Mouse (Mus musculus): ENCODE data around the gene Tmem9b. TPM values are rescaled to one million over a fixed set of nuclear protein-coding genes. Genes with fewer than 3 reads are reported as not detected.

The Tmem9b gene
- polyA plus RNA-seq (2014; fragmentation: Nextera tagmentation; extraction: Ambion mirVana) = 147 and 168 TPM in 2 replicates

DNA sequence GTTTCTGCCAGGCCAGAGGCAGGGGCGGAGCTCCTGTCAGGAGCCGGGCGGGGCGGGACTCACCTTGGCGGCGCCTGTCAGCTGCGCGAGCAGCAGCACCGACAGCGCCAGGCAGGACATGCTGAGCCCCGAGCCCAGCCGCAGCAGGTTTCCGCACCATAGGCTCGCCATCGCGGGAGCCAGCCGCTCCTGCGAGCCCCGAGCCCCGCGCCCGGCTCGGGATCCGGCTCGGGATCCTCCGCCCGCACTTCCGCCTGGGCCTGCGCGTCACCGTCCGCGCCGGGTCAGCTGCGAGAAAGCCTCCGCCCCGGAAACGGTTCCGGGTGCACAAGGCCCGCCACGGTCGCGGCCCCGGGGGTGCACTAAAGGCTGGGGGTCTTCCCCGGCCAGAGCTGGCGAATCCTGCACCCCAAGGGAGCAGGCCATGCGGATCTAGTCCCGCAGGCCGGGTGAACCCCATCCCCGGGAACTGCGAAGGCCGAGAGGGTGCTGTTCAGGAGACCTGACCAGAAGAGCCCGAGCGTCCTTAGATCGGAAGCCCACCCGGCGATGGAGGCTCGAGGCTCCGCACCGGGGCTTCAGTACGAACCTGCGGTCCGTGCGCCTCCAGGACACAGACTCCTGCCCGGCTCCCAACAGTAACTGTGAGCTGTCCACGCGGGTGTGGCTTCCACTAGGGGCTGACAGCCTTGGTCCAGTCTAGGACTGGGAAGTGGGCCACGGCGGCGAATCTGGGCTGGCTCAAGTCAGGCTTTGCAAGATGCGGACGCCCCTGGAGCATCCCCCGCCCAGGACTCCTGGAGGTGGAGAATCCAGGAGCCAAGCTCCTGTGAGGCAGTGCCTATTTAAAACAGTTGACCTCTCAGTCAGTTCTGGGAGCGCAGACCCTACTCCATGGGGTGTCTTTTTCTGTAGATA, at the start of gene Tmem9b:
TSS of gene Tmem9b (minus strand) at position 868 of the 918 bp plus-strand sequence.
- peak within 1 kb of the TSS; percentile 92 for H3K4me3 ChIP-seq (ENCODE audit: low read depth, low read length)
- peak within 1 kb of the TSS; percentile 92 for H3K4me2 ChIP-seq (ENCODE audit: low read depth, low read length)
- 0 out of 2 replicates have a peak, but pooled peaks cover 5% of the 10 kb centered on the region for H3K36me3 ChIP-seq (ENCODE audit: control insufficient read depth, insufficient read depth, low read length)
- H3K9me3 ChIP-seq (ENCODE audit: control insufficient read depth, low read length) = no peaks in the 10 kb centered on the region
- H3K27me3 ChIP-seq (ENCODE audit: control insufficient read depth, insufficient read depth, low read length) = no peaks in the 10 kb centered on the region; the same call in 1 of the 2 replicates
- peaks cover 17% of the 10 kb centered on the region for H3K4me1 ChIP-seq (ENCODE audit: control insufficient read depth, insufficient read depth, low read length)
- H3K27ac ChIP-seq (ENCODE audit: low read depth, low read length) = peak within 1 kb of the TSS; percentile 88
- WGBS = under 1% methylated on average over 74 of the region's 74 CpGs
- peak within 1 kb of the TSS; percentile 92 for H3K9ac ChIP-seq (replicated peaks; ENCODE audit: low read depth, low read length)
- ATAC-seq (ENCODE audit: low read depth) = peak; percentile 90

DNA sequence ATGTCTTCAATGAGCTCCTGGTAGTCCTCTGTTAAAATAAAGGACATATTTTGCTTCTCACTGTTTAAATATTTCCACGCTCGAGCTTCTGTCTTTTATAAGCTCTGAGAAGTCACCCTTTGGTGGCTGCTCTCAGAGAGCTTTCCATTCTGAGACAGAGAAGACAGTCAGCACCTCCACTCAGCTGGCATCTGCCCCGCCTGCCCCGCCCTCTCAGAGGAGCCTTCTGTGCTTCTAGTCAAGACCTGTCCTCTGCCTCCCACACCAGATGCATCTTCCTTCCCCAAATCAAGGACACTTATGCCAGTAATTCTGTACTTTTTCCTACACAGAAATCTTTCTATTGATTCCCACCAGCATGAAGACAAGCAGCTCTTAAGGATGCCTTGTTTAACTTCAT, 48.0 kb upstream of the Tmem9b start:
- H3K4me1 ChIP-seq (ENCODE audit: control insufficient read depth, insufficient read depth, low read length) = no peaks in the 10 kb centered on the region
- no peak overlapping the region for H3K4me2 ChIP-seq (ENCODE audit: low read depth, low read length)
- H3K27me3 ChIP-seq (ENCODE audit: control insufficient read depth, insufficient read depth, low read length) = no peaks in the 10 kb centered on the region
- H3K27ac ChIP-seq (ENCODE audit: low read depth, low read length) = no peak overlapping the region
- H3K36me3 ChIP-seq (ENCODE audit: control insufficient read depth, insufficient read depth, low read length) = no peaks in the 10 kb centered on the region
- H3K9ac ChIP-seq (replicated peaks; ENCODE audit: low read depth, low read length) = no peak overlapping the region
- 92% methylated on average over 4 of the region's 4 CpGs for WGBS
- H3K9me3 ChIP-seq (ENCODE audit: control insufficient read depth, low read length) = no peaks in the 10 kb centered on the region
- ATAC-seq (ENCODE audit: low read depth) = no peak
- no peak overlapping the region for H3K4me3 ChIP-seq (ENCODE audit: low read depth, low read length)

- no peak overlapping the region for H3K27ac ChIP-seq (ENCODE audit: low read depth, low read length)
- H3K4me3 ChIP-seq (ENCODE audit: low read depth, low read length) = no peak overlapping the region
- H3K27me3 ChIP-seq (ENCODE audit: control insufficient read depth, insufficient read depth, low read length) = no peaks in the 10 kb centered on the region
- no peak overlapping the region for H3K9ac ChIP-seq (replicated peaks; ENCODE audit: low read depth, low read length)
- no peak overlapping the region for H3K4me2 ChIP-seq (ENCODE audit: low read depth, low read length)
- no peaks in the 10 kb centered on the region for H3K36me3 ChIP-seq (ENCODE audit: control insufficient read depth, insufficient read depth, low read length)
- no peaks in the 10 kb centered on the region for H3K4me1 ChIP-seq (ENCODE audit: control insufficient read depth, insufficient read depth, low read length)
- 88% methylated on average over 11 of the region's 11 CpGs for WGBS
- ATAC-seq (ENCODE audit: low read depth) = no peak
- H3K9me3 ChIP-seq (ENCODE audit: control insufficient read depth, low read length) = no peaks in the 10 kb centered on the region
Measured at GRCm38 (mm10) chr7:109799168-109799567, 46.5 kb upstream of the Tmem9b start.

DNA sequence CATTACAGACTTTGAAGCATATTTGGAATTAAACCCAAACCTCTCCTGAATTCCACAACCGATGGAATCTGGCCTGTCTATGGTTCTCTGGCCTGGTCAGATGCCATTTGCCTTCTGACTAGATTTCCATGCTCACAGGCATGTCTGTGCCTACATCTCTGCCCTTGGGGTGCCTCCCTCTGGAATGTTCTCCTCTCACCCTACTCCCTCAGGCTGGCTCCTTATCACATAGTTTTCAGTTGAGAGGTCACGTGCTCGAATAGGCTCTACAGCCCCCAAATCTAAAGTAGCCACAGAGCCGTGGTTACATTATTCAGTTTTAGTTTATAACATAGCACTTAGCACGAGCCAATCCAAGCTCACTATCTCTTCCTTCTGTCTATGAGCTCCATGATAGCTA, 42.9 kb upstream of the Tmem9b start:
- Histone ChIP-seq H3K27me3 (ENCODE audit: control insufficient read depth, insufficient read depth, low read length) (no peaks in the 10 kb centered on the region), H3K4me2 (ENCODE audit: low read depth, low read length) (no peak overlapping the region), H3K4me3 (ENCODE audit: low read depth, low read length) (no peak overlapping the region), H3K36me3 (ENCODE audit: control insufficient read depth, insufficient read depth, low read length) (no peaks in the 10 kb centered on the region), H3K27ac (ENCODE audit: low read depth, low read length) (no peak overlapping the region), H3K9me3 (ENCODE audit: control insufficient read depth, low read length) (no peaks in the 10 kb centered on the region), H3K9ac (replicated peaks; ENCODE audit: low read depth, low read length) (no peak overlapping the region), H3K4me1 (ENCODE audit: control insufficient read depth, insufficient read depth, low read length) (no peaks in the 10 kb centered on the region)
- 86% methylated on average over 5 of the region's 5 CpGs for WGBS
- no peak for ATAC-seq (ENCODE audit: low read depth)

- WGBS = 62% methylated on average over 2 of the region's 2 CpGs
- no peaks in the 10 kb centered on the region for H3K36me3 ChIP-seq (ENCODE audit: control insufficient read depth, insufficient read depth, low read length)
- no peaks in the 10 kb centered on the region for H3K4me1 ChIP-seq (ENCODE audit: control insufficient read depth, insufficient read depth, low read length)
- H3K4me3 ChIP-seq (ENCODE audit: low read depth, low read length) = no peak overlapping the region
- ATAC-seq (ENCODE audit: low read depth) = no peak
- H3K27ac ChIP-seq (ENCODE audit: low read depth, low read length) = no peak overlapping the region
- H3K9me3 ChIP-seq (ENCODE audit: control insufficient read depth, low read length) = no peaks in the 10 kb centered on the region
- H3K9ac ChIP-seq (replicated peaks; ENCODE audit: low read depth, low read length) = no peak overlapping the region
- H3K4me2 ChIP-seq (ENCODE audit: low read depth, low read length) = no peak overlapping the region
- H3K27me3 ChIP-seq (ENCODE audit: control insufficient read depth, insufficient read depth, low read length) = no peaks in the 10 kb centered on the region
Measured at GRCm38 (mm10) chr7:109794556-109794955, 41.9 kb upstream of the Tmem9b start.

- Histone ChIP-seq H3K9me3 (ENCODE audit: control insufficient read depth, low read length) (no peaks in the 10 kb centered on the region), H3K9ac (replicated peaks; ENCODE audit: low read depth, low read length) (no peak overlapping the region), H3K4me3 (ENCODE audit: low read depth, low read length) (no peak overlapping the region), H3K27me3 (ENCODE audit: control insufficient read depth, insufficient read depth, low read length) (no peaks in the 10 kb centered on the region), H3K4me1 (ENCODE audit: control insufficient read depth, insufficient read depth, low read length) (no peaks in the 10 kb centered on the region), H3K27ac (ENCODE audit: low read depth, low read length) (no peak overlapping the region), H3K36me3 (ENCODE audit: control insufficient read depth, insufficient read depth, low read length) (no peaks in the 10 kb centered on the region), H3K4me2 (ENCODE audit: low read depth, low read length) (no peak overlapping the region)
- no peak for ATAC-seq (ENCODE audit: low read depth)
- 73% methylated on average over 2 of the region's 2 CpGs for whole genome bisulfite sequencing
Measured at GRCm38 (mm10) chr7:109792759-109793158, 40.1 kb upstream of the Tmem9b start.

DNA sequence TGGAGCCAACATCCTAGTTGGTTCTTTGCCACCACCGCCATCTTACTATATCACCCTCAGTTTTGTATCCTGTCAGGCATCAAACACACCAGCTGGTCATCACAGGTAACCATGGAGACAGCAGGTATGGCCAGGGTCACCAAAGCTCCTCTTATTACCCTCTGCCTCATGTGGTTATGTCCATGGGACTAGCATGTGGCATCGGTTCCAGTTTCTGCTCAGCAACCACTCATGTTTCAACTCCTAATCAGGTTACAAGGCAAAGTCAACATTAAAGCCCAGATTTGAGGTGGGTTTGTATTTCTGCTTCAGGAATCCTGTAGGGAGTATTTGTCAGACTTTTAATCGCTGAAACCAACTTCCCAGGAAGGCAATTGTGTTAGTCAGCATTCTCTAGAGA, 38.1 kb upstream of the Tmem9b start:
- 85% methylated on average over 3 of the region's 3 CpGs for WGBS

GRCm38 (mm10) chr7:109787860-109788259, 35.2 kb upstream of the Tmem9b start:
- no peak overlapping the region for H3K9ac ChIP-seq (replicated peaks; ENCODE audit: low read depth, low read length)
- H3K4me1 ChIP-seq (ENCODE audit: control insufficient read depth, insufficient read depth, low read length) = no peaks in the 10 kb centered on the region
- H3K9me3 ChIP-seq (ENCODE audit: control insufficient read depth, low read length) = no peaks in the 10 kb centered on the region
- H3K27ac ChIP-seq (ENCODE audit: low read depth, low read length) = no peak overlapping the region
- WGBS = 93% methylated on average over 2 of the region's 2 CpGs
- H3K4me3 ChIP-seq (ENCODE audit: low read depth, low read length) = no peak overlapping the region
- 0 out of 2 replicates have a peak, but pooled peaks cover 1% of the 10 kb centered on the region for H3K27me3 ChIP-seq (ENCODE audit: control insufficient read depth, insufficient read depth, low read length)
- no peaks in the 10 kb centered on the region for H3K36me3 ChIP-seq (ENCODE audit: control insufficient read depth, insufficient read depth, low read length)
- no peak for ATAC-seq (ENCODE audit: low read depth)
- no peak overlapping the region for H3K4me2 ChIP-seq (ENCODE audit: low read depth, low read length)

More for the DNA sequence above, 38.1 kb upstream of the Tmem9b start:
- Histone ChIP-seq H3K4me2 (ENCODE audit: low read depth, low read length) (no peak overlapping the region), H3K4me1 (ENCODE audit: control insufficient read depth, insufficient read depth, low read length) (no peaks in the 10 kb centered on the region), H3K4me3 (ENCODE audit: low read depth, low read length) (no peak overlapping the region), H3K27me3 (ENCODE audit: control insufficient read depth, insufficient read depth, low read length) (no peaks in the 10 kb centered on the region), H3K36me3 (ENCODE audit: control insufficient read depth, insufficient read depth, low read length) (no peaks in the 10 kb centered on the region), H3K9ac (replicated peaks; ENCODE audit: low read depth, low read length) (no peak overlapping the region), H3K9me3 (ENCODE audit: control insufficient read depth, low read length) (no peaks in the 10 kb centered on the region), H3K27ac (ENCODE audit: low read depth, low read length) (no peak overlapping the region)
- no peak for ATAC-seq (ENCODE audit: low read depth)

DNA sequence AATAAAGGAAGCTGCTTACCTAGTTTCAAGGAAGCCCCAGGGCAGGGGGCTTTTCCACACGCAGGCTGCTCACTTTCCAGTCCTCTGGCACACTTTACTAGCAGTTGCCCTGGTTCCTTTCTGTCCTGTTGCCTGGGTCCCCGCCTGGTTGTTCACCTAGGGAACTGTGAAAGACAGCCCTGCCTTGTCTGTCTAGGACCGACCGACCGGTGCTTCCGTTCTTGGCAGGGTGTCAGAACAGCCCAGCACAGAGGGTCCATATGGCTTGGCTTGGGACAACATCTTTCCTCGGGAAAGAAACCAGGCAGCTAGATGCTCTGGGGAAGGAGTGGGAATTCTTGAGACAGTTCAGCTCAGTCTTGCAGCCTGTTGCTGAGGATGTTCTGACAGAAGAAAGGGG, 30.6 kb upstream of the Tmem9b start:
- no peaks in the 10 kb centered on the region for H3K9me3 ChIP-seq (ENCODE audit: control insufficient read depth, low read length)
- H3K36me3 ChIP-seq (ENCODE audit: control insufficient read depth, insufficient read depth, low read length) = no peaks in the 10 kb centered on the region
- no peak overlapping the region for H3K4me3 ChIP-seq (ENCODE audit: low read depth, low read length)
- peaks cover 14% of the 10 kb centered on the region for H3K27me3 ChIP-seq (ENCODE audit: control insufficient read depth, insufficient read depth, low read length)
- H3K9ac ChIP-seq (replicated peaks; ENCODE audit: low read depth, low read length) = no peak overlapping the region
- ATAC-seq (ENCODE audit: low read depth) = no peak
- no peak overlapping the region for H3K4me2 ChIP-seq (ENCODE audit: low read depth, low read length)
- no peak overlapping the region for H3K27ac ChIP-seq (ENCODE audit: low read depth, low read length)
- WGBS = 55% methylated on average over 7 of the region's 7 CpGs
- 0 out of 2 replicates have a peak, but pooled peaks cover 3% of the 10 kb centered on the region for H3K4me1 ChIP-seq (ENCODE audit: control insufficient read depth, insufficient read depth, low read length)

Data from neural tube, embryonic 14.5 days (tissue).